Mouse (Mus musculus) liver, embryonic 11.5 days (tissue): Measurements from ENCODE around the gene Gm29776. TPM values are rescaled to one million over a fixed set of nuclear protein-coding genes. Genes with fewer than 3 reads are reported as not detected.

Experiments used
- ATAC-seq: fragments of 200-750 bp; cut with Nextera tagmentation; replicated peaks from 2 replicates; pipeline ENCODE4 v1.8.0; 2017; ENCODE audit warnings: moderate number of reproducible peaks, mild to moderate bottlenecking, moderate TSS enrichment, moderate library complexity; ENCODE audit not compliant: low FRiP score
- DNase-seq: peaks from one replicate; pipeline ENCODE4 v3.0.0-alpha.2; 2017; ENCODE audit warnings: low spot score
- H3K27ac ChIP-seq: fragments of 300-500 bp; sonication (generic); 2 replicates; pipeline ENCODE4 v1.5.1; 2014; ENCODE audit warnings: mild to moderate bottlenecking, low read depth, low read length, control low read depth
- H3K27me3 ChIP-seq: fragments of 300-500 bp; sonication (generic); replicated peaks from 2 replicates; pipeline ENCODE4 v1.6.1; 2014; ENCODE audit warnings: low read length, mixed read lengths; ENCODE audit not compliant: control insufficient read depth, insufficient read depth
- H3K36me3 ChIP-seq: fragments of 300-500 bp; sonication (generic); 2 replicates; pipeline ENCODE4 v1.6.1; 2014; ENCODE audit warnings: mild to moderate bottlenecking, low read length, moderate library complexity, mixed read lengths; ENCODE audit not compliant: control insufficient read depth, insufficient read depth
- H3K4me1 ChIP-seq: fragments of 300-500 bp; sonication (generic); replicated peaks from 2 replicates; pipeline ENCODE4 v1.6.1; 2014; ENCODE audit warnings: low read length, mixed read lengths; ENCODE audit not compliant: control insufficient read depth, insufficient read depth
- H3K4me2 ChIP-seq: fragments of 300-500 bp; sonication (generic); 2 replicates; pipeline ENCODE4 v1.6.1; 2014; ENCODE audit warnings: mild to moderate bottlenecking, control low read depth, moderate library complexity
- H3K4me3 ChIP-seq: fragments of 300-500 bp; sonication (generic); 2 replicates; pipeline ENCODE4 v1.5.1; 2014; ENCODE audit warnings: low read depth, low read length, control low read depth
- H3K9ac ChIP-seq: fragments of 300-500 bp; sonication (generic); 2 replicates; pipeline ENCODE4 v1.6.1; 2014; ENCODE audit warnings: low read depth, low read length, control low read depth
- H3K9me3 ChIP-seq: fragments of 300-500 bp; sonication (generic); 2 replicates; pipeline ENCODE4 v1.6.1; 2016; ENCODE audit warnings: low read length, inconsistent platforms, mixed read lengths; ENCODE audit not compliant: control insufficient read depth
- WGBS: fragments of 180-500 bp; shearing (Covaris S2); extraction: QIAGEN DNeasy Blood & Tissue Kit; methylation state at CpG from one replicate; pipeline ENCODE4 v1.1.7; 2014; 5-methylcytosine and 5-hydroxymethylcytosine counted together
- microRNA-seq: library from miRNA; unstranded; fragments of <30 nt; microRNA quantifications from one replicate; pipeline ENCODE4, GENCODE M21; 2017; ENCODE audit warnings: borderline number of aligned reads
- polyA plus RNA-seq: library from polyadenylated mRNA; unstranded; fragments of >200 nt; fragmentation: Nextera tagmentation; extraction: Ambion mirVana; gene quantifications from 2 replicates; pipeline ENCODE4 v1.2.1, GENCODE M21; 2014

Gene Gm29776
- polyA plus RNA-seq, 1 experiment from 2014 or later, result 0.07 TPM

GRCm38 (mm10) chr14:54643011-54643410 is 55.6 kb downstream of the Gm29776 start:
- no peak for DNase-seq

More at GRCm38 (mm10) chr14:54643011-54643410, 55.6 kb downstream of the Gm29776 start:
- no peak for ATAC-seq
- H3K4me1 ChIP-seq, result 0 out of 2 replicates have a peak, but pooled peaks cover 9% of the 10 kb centered on the region
- H3K27me3 ChIP-seq, result 0 out of 2 replicates have a peak, but pooled peaks cover 3% of the 10 kb centered on the region
- no peak overlapping the region for H3K27ac ChIP-seq
- WGBS, result 91% methylated on average over 2 of the region's 2 CpGs
- no peak overlapping the region for H3K9ac ChIP-seq
- H3K36me3 ChIP-seq, result peaks cover 51% of the 10 kb centered on the region
- H3K4me2 ChIP-seq, result no peak overlapping the region
- H3K4me3 ChIP-seq, result no peak overlapping the region
- H3K9me3 ChIP-seq, result no peaks in the 10 kb centered on the region

Small RNA genes within 50 kb of the gene (microRNA-seq; reads per million reads assigned to microRNA genes)
- 1.4 reads per million for gene Mir6948

Other genes starting within 250 kb of the Gm29776 start
- gene Lrp10, start 234.7 kb downstream of the Gm29776 start, polyA plus RNA-seq, result 38.6 and 41.3 TPM in 2 replicates
- 0.29 and 0.78 TPM in 2 replicates for gene Rem2, start 222.7 kb downstream of the Gm29776 start, polyA plus RNA-seq
- 98.0 and 108 TPM in 2 replicates for gene Prmt5, start 181.3 kb downstream of the Gm29776 start, polyA plus RNA-seq
- gene Haus4, start 144.2 kb downstream of the Gm29776 start, polyA plus RNA-seq, result 71.6 and 76.4 TPM in 2 replicates
- 15.0 and 17.8 TPM in 2 replicates for gene Ajuba, start 121.3 kb downstream of the Gm29776 start, polyA plus RNA-seq
- gene 4931414P19Rik, start 92.8 kb downstream of the Gm29776 start, polyA plus RNA-seq, result 5.6 and 5.8 TPM in 2 replicates
- 411 and 417 TPM in 2 replicates for gene Psmb5, start 80.8 kb downstream of the Gm29776 start, polyA plus RNA-seq
- not detected in 2 replicates for gene Psmb11, start 77.4 kb downstream of the Gm29776 start, polyA plus RNA-seq
- gene Gm17606, start 57.9 kb downstream of the Gm29776 start, polyA plus RNA-seq, result not detected in 2 replicates
- 1.7 and 1.9 TPM in 2 replicates for gene Cdh24, start 57.5 kb downstream of the Gm29776 start, polyA plus RNA-seq
- gene 1700123O20Rik, start 12.6 kb downstream of the Gm29776 start, polyA plus RNA-seq, result 76.1 and 81.1 TPM in 2 replicates
- 98.8 and 109 TPM in 2 replicates for gene Acin1, start 11.9 kb downstream of the Gm29776 start, polyA plus RNA-seq
- 2.0 and 3.1 TPM in 2 replicates for gene Cebpe, start 13.3 kb upstream of the Gm29776 start, polyA plus RNA-seq
- 6.8 and 7.1 TPM in 2 replicates for gene Slc7a8, start 83.1 kb upstream of the Gm29776 start, polyA plus RNA-seq
- gene Rnf212b, start 115.3 kb upstream of the Gm29776 start, polyA plus RNA-seq, result not detected in 2 replicates
- 5.2 and 5.5 TPM in 2 replicates for gene Homez, start 172.1 kb upstream of the Gm29776 start, polyA plus RNA-seq
- 1.1 and 2.1 TPM in 2 replicates for gene Ppp1r3e, start 178.7 kb upstream of the Gm29776 start, polyA plus RNA-seq
- 2.0 and 2.1 TPM in 2 replicates for gene Bcl2l2, start 184.5 kb upstream of the Gm29776 start, polyA plus RNA-seq
- 0.27 TPM in 1 of 2 replicates, not detected in the other for gene Gm20521, start 184.6 kb upstream of the Gm29776 start, polyA plus RNA-seq
- 117 and 132 TPM in 2 replicates for gene Pabpn1, start 193.7 kb upstream of the Gm29776 start, polyA plus RNA-seq
- gene Slc22a17, start 214.3 kb upstream of the Gm29776 start, polyA plus RNA-seq, result 10.5 and 14.0 TPM in 2 replicates
- gene Efs, start 227.3 kb upstream of the Gm29776 start, polyA plus RNA-seq, result 5.5 and 6.7 TPM in 2 replicates
- not detected in 2 replicates for gene Il25, start 233.9 kb upstream of the Gm29776 start, polyA plus RNA-seq
- gene Cmtm5, start 237.4 kb upstream of the Gm29776 start, polyA plus RNA-seq, result 0.21 TPM in 1 of 2 replicates, not detected in the other